Mouse (Mus musculus) megakaryocyte, embryonic 14.5 days (primary cell): ENCODE measurements around the gene 1700056E22Rik. TPM values are rescaled to one million over a fixed set of nuclear protein-coding genes. Genes with fewer than 3 reads are reported as not detected.

ENCODE experiments used
- H3K27me3 ChIP-seq: replicated peaks from 2 replicates; pipeline ENCODE3; 2012; ENCODE audit warnings: inconsistent platforms
- H3K36me3 ChIP-seq: replicated peaks from 2 replicates; pipeline ENCODE3; 2012; ENCODE audit warnings: low read length, inconsistent platforms, mixed read lengths
- H3K4me1 ChIP-seq: 2 replicates; pipeline ENCODE4 v1.6.1; 2012; ENCODE audit warnings: inconsistent platforms
- H3K4me3 ChIP-seq: replicated peaks from 2 replicates; pipeline ENCODE3; 2012; ENCODE audit warnings: moderate library complexity, mild to moderate bottlenecking, inconsistent platforms
- H3K9me3 ChIP-seq: 2 replicates; pipeline ENCODE4 v1.6.1; 2012; ENCODE audit warnings: inconsistent platforms
- FLI1 ChIP-seq: IDR thresholded peaks from 2 replicates; pipeline ENCODE4 v1.6.1; 2012; ENCODE audit warnings: low read length, inconsistent platforms, mixed read lengths
- GATA1 ChIP-seq: IDR thresholded peaks from 3 replicates; pipeline ENCODE4 v1.6.1; 2012; ENCODE audit warnings: mixed read lengths, low read length, inconsistent platforms, borderline replicate concordance
- polyA plus RNA-seq: library from polyadenylated mRNA; stranded (reverse); fragments of >175 nt; gene quantifications from 2 replicates; pipeline ENCODE4 v1.2.3, GENCODE M21; 2012; ENCODE audit warnings: low replicate concordance; ENCODE audit not compliant: insufficient read depth

Gene 1700056E22Rik
- polyA plus RNA-seq, 1 experiment = 19.8 TPM

- Histone ChIP-seq H3K36me3 (peaks cover 88% of the 10 kb centered on the region), H3K9me3 (no peaks in the 10 kb centered on the region), H3K4me3 (peak overlapping the region; percentile 59), H3K4me1 (peaks cover 97% of the 10 kb centered on the region), H3K27me3 (no peaks in the 10 kb centered on the region)
- TF ChIP-seq GATA1 (no peak), FLI1 (no peak)
These were observed 31.7 kb upstream of the 1700056E22Rik start for GRCm38 (mm10) chr1:184065589-184066361.

- TF ChIP-seq FLI1 (no peak), GATA1 (no peak)
- H3K27me3 ChIP-seq = no peaks in the 10 kb centered on the region
- H3K9me3 ChIP-seq = no peaks in the 10 kb centered on the region
- H3K36me3 ChIP-seq = peaks cover 90% of the 10 kb centered on the region
- H3K4me1 ChIP-seq = peaks cover 100% of the 10 kb centered on the region
- peak overlapping the region; percentile 74 for H3K4me3 ChIP-seq
These were observed 30.2 kb upstream of the 1700056E22Rik start for GRCm38 (mm10) chr1:184064306-184064705.

- H3K4me1 ChIP-seq = peaks cover 99% of the 10 kb centered on the region
These were observed 27.8 kb upstream of the 1700056E22Rik start for GRCm38 (mm10) chr1:184061901-184062300.

DNA sequence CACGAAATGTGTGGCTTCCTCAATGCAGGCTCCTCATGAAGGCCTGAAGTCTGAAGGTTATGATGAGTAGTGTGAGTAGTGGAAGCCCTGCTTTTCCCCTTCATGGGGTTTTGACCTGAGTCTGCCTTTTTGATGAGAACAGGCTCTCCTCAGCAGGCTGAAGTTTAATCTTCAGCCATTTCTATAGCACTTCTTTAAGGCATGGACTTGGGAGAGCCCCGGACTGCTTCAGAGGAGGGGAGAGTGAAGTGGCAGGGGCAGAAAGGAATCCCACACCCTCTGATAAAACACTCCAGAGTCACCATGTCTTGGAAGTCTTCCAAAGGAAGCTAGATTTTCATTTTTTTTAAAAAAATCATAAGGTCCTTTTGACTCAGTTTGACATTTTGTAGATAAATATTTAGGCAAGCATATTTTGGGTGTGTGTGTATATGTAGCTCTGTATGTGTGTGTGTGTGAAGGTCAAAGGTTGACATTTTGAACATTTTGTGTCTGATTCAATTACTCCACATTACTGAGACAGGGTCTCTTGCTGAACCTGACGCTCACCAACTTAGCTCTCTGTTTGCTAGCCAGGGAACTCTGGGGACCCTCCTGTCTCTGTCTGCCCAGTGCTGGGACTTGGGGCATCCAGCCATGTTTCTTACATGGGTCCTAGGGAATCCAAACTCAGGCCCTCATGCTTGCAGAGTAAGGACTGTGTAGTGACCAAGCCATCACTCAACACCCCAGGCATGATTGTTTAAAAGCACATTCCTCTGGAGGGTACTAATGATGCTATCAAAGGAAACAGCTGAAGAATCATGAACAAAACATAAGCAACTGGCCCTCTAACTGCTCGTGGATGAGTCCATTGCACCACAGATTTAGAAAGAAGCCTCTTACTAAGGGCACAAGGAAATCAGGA is 27.0 kb upstream of the 1700056E22Rik start:
- no peaks in the 10 kb centered on the region for H3K27me3 ChIP-seq
- peaks cover 91% of the 10 kb centered on the region for H3K36me3 ChIP-seq
- H3K4me3 ChIP-seq = no peak overlapping the region
- H3K9me3 ChIP-seq = no peaks in the 10 kb centered on the region
- H3K4me1 ChIP-seq = peaks cover 99% of the 10 kb centered on the region
- no peak for TF ChIP-seq FLI1
- no peak for TF ChIP-seq GATA1

More at GRCm38 (mm10) chr1:184061901-184062300, 27.8 kb upstream of the 1700056E22Rik start:
- H3K27me3 ChIP-seq = no peaks in the 10 kb centered on the region
- TF ChIP-seq GATA1 = no peak
- no peak for TF ChIP-seq FLI1
- H3K36me3 ChIP-seq = peaks cover 91% of the 10 kb centered on the region
- H3K4me3 ChIP-seq = no peak overlapping the region
- no peaks in the 10 kb centered on the region for H3K9me3 ChIP-seq

DNA sequence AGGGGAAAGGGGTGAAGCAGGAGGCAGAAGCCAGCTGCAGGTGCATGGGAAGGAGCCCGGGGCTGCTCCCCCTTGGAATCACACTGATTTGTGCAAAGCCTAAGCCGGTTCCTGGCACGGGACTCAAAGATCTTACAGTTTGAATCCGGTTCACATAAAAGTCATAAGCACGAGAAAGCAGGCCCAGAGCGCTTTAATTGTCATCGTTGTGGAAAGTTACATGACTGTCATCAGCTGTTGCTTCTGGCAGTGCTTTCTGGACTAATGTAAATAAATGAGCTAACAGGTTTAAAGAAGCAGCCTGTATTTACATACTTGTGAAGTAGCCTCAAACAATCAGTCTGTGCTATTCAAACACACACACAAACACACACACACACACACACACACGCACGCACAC is 26.3 kb upstream of the 1700056E22Rik start:
- H3K36me3 ChIP-seq = peaks cover 85% of the 10 kb centered on the region
- TF ChIP-seq FLI1 (no peak), GATA1 (no peak)

GRCm38 (mm10) chr1:184059814-184060213 is 25.7 kb upstream of the 1700056E22Rik start:
- H3K36me3 ChIP-seq = peaks cover 80% of the 10 kb centered on the region
- no peak for TF ChIP-seq GATA1
- TF ChIP-seq FLI1 = no peak
- peaks cover 88% of the 10 kb centered on the region for H3K4me1 ChIP-seq
- no peaks in the 10 kb centered on the region for H3K27me3 ChIP-seq
- no peaks in the 10 kb centered on the region for H3K9me3 ChIP-seq
- H3K4me3 ChIP-seq = no peak overlapping the region

More for the DNA sequence above, 26.3 kb upstream of the 1700056E22Rik start:
- H3K4me3 ChIP-seq = peak overlapping the region; percentile 65
- no peaks in the 10 kb centered on the region for H3K27me3 ChIP-seq
- H3K9me3 ChIP-seq = no peaks in the 10 kb centered on the region
- peaks cover 93% of the 10 kb centered on the region for H3K4me1 ChIP-seq

- H3K27me3 ChIP-seq = no peaks in the 10 kb centered on the region
- peaks cover 81% of the 10 kb centered on the region for H3K36me3 ChIP-seq
- TF ChIP-seq FLI1 (no peak), GATA1 (no peak)
- H3K4me1 ChIP-seq = peaks cover 87% of the 10 kb centered on the region
- H3K9me3 ChIP-seq = no peaks in the 10 kb centered on the region
- H3K4me3 ChIP-seq = no peak overlapping the region
These were observed 24.1 kb upstream of the 1700056E22Rik start for GRCm38 (mm10) chr1:184058206-184058605.

- H3K36me3 ChIP-seq = peaks cover 87% of the 10 kb centered on the region
- TF ChIP-seq GATA1 (no peak), FLI1 (no peak)
- H3K9me3 ChIP-seq = no peaks in the 10 kb centered on the region
These were observed 20.1 kb upstream of the 1700056E22Rik start for GRCm38 (mm10) chr1:184054176-184054575.

DNA sequence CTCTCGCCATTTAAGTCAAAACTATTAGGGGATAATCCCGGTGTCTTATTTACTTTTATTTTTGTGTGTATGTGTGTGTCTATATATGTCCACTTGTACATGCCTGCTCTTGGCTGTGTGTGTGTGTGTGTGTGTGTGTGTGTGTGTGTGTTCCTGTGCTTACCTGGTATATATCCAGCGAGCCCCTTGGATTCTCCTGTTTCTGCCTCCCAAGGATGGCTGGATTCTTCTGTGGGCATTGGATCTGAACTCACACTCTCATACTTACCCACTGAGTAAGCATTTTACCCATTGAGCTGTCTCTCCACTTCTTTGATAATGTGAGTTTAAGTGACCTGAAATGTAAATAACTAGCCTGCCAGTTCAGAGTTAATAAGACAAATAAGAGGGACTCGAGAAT is 19.6 kb upstream of the 1700056E22Rik start:
- peaks cover 87% of the 10 kb centered on the region for H3K36me3 ChIP-seq
- no peaks in the 10 kb centered on the region for H3K27me3 ChIP-seq
- no peak overlapping the region for H3K4me3 ChIP-seq
- H3K9me3 ChIP-seq = no peaks in the 10 kb centered on the region
- peaks cover 87% of the 10 kb centered on the region for H3K4me1 ChIP-seq
- TF ChIP-seq GATA1 = no peak
- no peak for TF ChIP-seq FLI1

More at GRCm38 (mm10) chr1:184054176-184054575, 20.1 kb upstream of the 1700056E22Rik start:
- H3K27me3 ChIP-seq = no peaks in the 10 kb centered on the region
- peaks cover 87% of the 10 kb centered on the region for H3K4me1 ChIP-seq
- no peak overlapping the region for H3K4me3 ChIP-seq

DNA sequence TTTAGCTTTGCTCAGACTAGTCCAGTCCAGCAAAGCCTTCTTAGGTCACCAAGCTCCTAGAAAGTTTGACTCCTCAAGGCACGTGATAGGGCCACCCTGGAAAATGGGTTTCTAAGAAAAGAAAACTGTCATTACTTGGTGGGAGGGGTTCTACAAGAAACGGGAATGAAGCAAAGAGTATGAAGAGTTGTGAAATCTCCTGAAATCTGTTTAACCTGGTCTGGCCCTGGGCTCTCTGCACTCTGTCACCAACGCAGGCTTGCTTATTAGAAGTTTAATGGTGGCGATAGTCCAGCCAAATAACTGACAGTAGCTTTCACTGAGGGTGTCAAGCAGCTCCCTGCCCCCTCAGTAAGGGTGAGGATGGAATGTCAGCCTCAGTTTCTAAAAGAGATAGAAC is 19.0 kb upstream of the 1700056E22Rik start:
- H3K9me3 ChIP-seq = no peaks in the 10 kb centered on the region
- H3K4me1 ChIP-seq = peaks cover 88% of the 10 kb centered on the region
- H3K4me3 ChIP-seq = no peak overlapping the region
- H3K27me3 ChIP-seq = no peaks in the 10 kb centered on the region
- TF ChIP-seq FLI1 (no peak), GATA1 (no peak)
- H3K36me3 ChIP-seq = peaks cover 87% of the 10 kb centered on the region
